Mouse (Mus musculus) urinary bladder, postnatal 0 days (tissue): ENCODE results near the gene Olfr764-ps1. TPM values are rescaled to one million over a fixed set of nuclear protein-coding genes. Genes with fewer than 3 reads are reported as not detected.

Experiments
- polyA plus RNA-seq: library from polyadenylated mRNA; unstranded; fragments of >200 nt; fragmentation: Nextera tagmentation; extraction: Ambion mirVana; gene quantifications from 2 replicates; pipeline ENCODE4 v1.2.1, GENCODE M21; 2015

Gene Olfr764-ps1
- polyA plus RNA-seq, result not detected in 2 replicates

GRCm38 (mm10) chr10:129039796-129040195 is at the start of gene Olfr764-ps1:
TSS of gene Olfr764-ps1 (minus strand) at chr10:129039896.

GRCm38 (mm10) chr10:129082810-129083209 is 43.1 kb upstream of the Olfr764-ps1 start, which contains the start of gene Olfr767:
TSS of gene Olfr767 (minus strand) at chr10:129082910.

GRCm38 (mm10) chr10:129068877-129069276 is 29.2 kb upstream of the Olfr764-ps1 start, which contains the start of gene Olfr766-ps1:
TSS of gene Olfr766-ps1 (minus strand) at chr10:129068977.

GRCm38 (mm10) chr10:129049898-129050297 is 10.2 kb upstream of the Olfr764-ps1 start, which contains the start of gene Olfr765:
TSS of gene Olfr765 (minus strand) at chr10:129049998.

GRCm38 (mm10) chr10:129010288-129010841 is 29.3 kb downstream of the Olfr764-ps1 start, which contains the start of gene Olfr763:
TSS of gene Olfr763 (plus strand) at chr10:129010791.

GRCm38 (mm10) chr10:128989131-128989530 is 50.6 kb downstream of the Olfr764-ps1 start, which contains the start of gene Olfr9:
TSS of gene Olfr9 (plus strand) at chr10:128989431.

Other genes with a start within 250 kb of the Olfr764-ps1 start
- gene Mmp19, start 249.0 kb downstream of the Olfr764-ps1 start, polyA plus RNA-seq, result 7.8 and 14.0 TPM in 2 replicates
- 33.3 and 38.3 TPM in 2 replicates for gene Dnajc14, start 235.8 kb downstream of the Olfr764-ps1 start, polyA plus RNA-seq
- gene Tmem198b, start 235.5 kb downstream of the Olfr764-ps1 start, polyA plus RNA-seq, result 35.6 and 38.5 TPM in 2 replicates
- 96.8 and 120 TPM in 2 replicates for gene Sarnp, start 222.6 kb downstream of the Olfr764-ps1 start, polyA plus RNA-seq
- 37.7 and 42.1 TPM in 2 replicates for gene Ormdl2, start 218.3 kb downstream of the Olfr764-ps1 start, polyA plus RNA-seq
- gene Gdf11, start 148.2 kb downstream of the Olfr764-ps1 start, polyA plus RNA-seq, result 1.6 and 1.7 TPM in 2 replicates
- gene Cd63, start 138.9 kb downstream of the Olfr764-ps1 start, polyA plus RNA-seq, result 982 and 1,003 TPM in 2 replicates
- gene Rdh5, start 117.0 kb downstream of the Olfr764-ps1 start, polyA plus RNA-seq, result 12.6 and 16.5 TPM in 2 replicates
- 308 and 318 TPM in 2 replicates for gene Bloc1s1, start 115.9 kb downstream of the Olfr764-ps1 start, polyA plus RNA-seq
- 28.2 and 36.5 TPM in 2 replicates for gene Itga7, start 106.1 kb downstream of the Olfr764-ps1 start, polyA plus RNA-seq
- 0.34 and 0.73 TPM in 2 replicates for gene Mettl7b, start 78.9 kb downstream of the Olfr764-ps1 start, polyA plus RNA-seq
- gene Olfr9, start 50.5 kb downstream of the Olfr764-ps1 start, polyA plus RNA-seq, result not detected in 2 replicates
- gene Olfr763, start 29.1 kb downstream of the Olfr764-ps1 start, polyA plus RNA-seq, result not detected in 2 replicates
- not detected in 2 replicates for gene Olfr765, start 10.1 kb upstream of the Olfr764-ps1 start, polyA plus RNA-seq
- not detected in 2 replicates for gene Olfr766-ps1, start 29.1 kb upstream of the Olfr764-ps1 start, polyA plus RNA-seq
- not detected in 2 replicates for gene Olfr767, start 43.0 kb upstream of the Olfr764-ps1 start, polyA plus RNA-seq
- not detected in 2 replicates for gene Olfr768, start 59.5 kb upstream of the Olfr764-ps1 start, polyA plus RNA-seq
- gene Olfr769, start 78.0 kb upstream of the Olfr764-ps1 start, polyA plus RNA-seq, result not detected in 2 replicates
- gene Olfr770, start 99.1 kb upstream of the Olfr764-ps1 start, polyA plus RNA-seq, result not detected in 2 replicates
- gene Olfr771, start 124.9 kb upstream of the Olfr764-ps1 start, polyA plus RNA-seq, result not detected in 2 replicates
- not detected in 2 replicates for gene Olfr772, start 138.0 kb upstream of the Olfr764-ps1 start, polyA plus RNA-seq
- gene Olfr773, start 147.5 kb upstream of the Olfr764-ps1 start, polyA plus RNA-seq, result not detected in 2 replicates
- not detected in 2 replicates for gene Olfr774, start 196.3 kb upstream of the Olfr764-ps1 start, polyA plus RNA-seq
- gene Olfr775, start 208.5 kb upstream of the Olfr764-ps1 start, polyA plus RNA-seq, result not detected in 2 replicates
- gene Olfr776, start 219.2 kb upstream of the Olfr764-ps1 start, polyA plus RNA-seq, result not detected in 2 replicates
- not detected in 2 replicates for gene Olfr777, start 231.6 kb upstream of the Olfr764-ps1 start, polyA plus RNA-seq